Mouse (Mus musculus): Measurements from ENCODE around the gene Aspdh. TPM values are rescaled to one million over a fixed set of nuclear protein-coding genes. Genes with fewer than 3 reads are reported as not detected.
A peak's percentile ranks its signal among the peaks of the same experiment; 100 is the strongest.

Gene Aspdh
- polyA plus RNA-seq, 1 experiment from 2014 or later = 3.9 TPM

- Histone ChIP-seq H3K4me2 (ENCODE audit: low read length) (no peak overlapping the region), H3K36me3 (ENCODE audit: control insufficient read depth, insufficient read depth, low read length) (no peaks in the 10 kb centered on the region), H3K27me3 (ENCODE audit: control insufficient read depth, insufficient read depth, low read depth, low read length) (no peaks in the 10 kb centered on the region), H3K27ac (ENCODE audit: low read length) (no peak overlapping the region), H3K9me3 (replicated peaks; ENCODE audit: control insufficient read depth, low read length, poor library complexity, severe bottlenecking) (no peaks in the 10 kb centered on the region), H3K4me3 (ENCODE audit: low read depth, low read length) (no peak overlapping the region), H3K9ac (ENCODE audit: low read depth, low read length) (no peak overlapping the region), H3K4me1 (ENCODE audit: control insufficient read depth, insufficient read depth, low read length) (peaks cover 44% of the 10 kb centered on the region)
- ATAC-seq = no peak
- WGBS = 71% methylated on average over 5 of the region's 5 CpGs
These were observed 29.4 kb upstream of the Aspdh start for GRCm38 (mm10) chr7:44435796-44436195.

GRCm38 (mm10) chr7:44436267-44436666 lies 28.9 kb upstream of the Aspdh start:
- H3K27ac ChIP-seq (ENCODE audit: low read length) = no peak overlapping the region
- peaks cover 44% of the 10 kb centered on the region for H3K4me1 ChIP-seq (ENCODE audit: control insufficient read depth, insufficient read depth, low read length)
- no peaks in the 10 kb centered on the region for H3K36me3 ChIP-seq (ENCODE audit: control insufficient read depth, insufficient read depth, low read length)
- no peak for ATAC-seq
- H3K9me3 ChIP-seq (replicated peaks; ENCODE audit: control insufficient read depth, low read length, poor library complexity, severe bottlenecking) = no peaks in the 10 kb centered on the region
- H3K4me2 ChIP-seq (ENCODE audit: low read length) = no peak overlapping the region
- WGBS = 9% methylated on average over 1 of the region's 1 CpGs
- no peak overlapping the region for H3K4me3 ChIP-seq (ENCODE audit: low read depth, low read length)
- no peak overlapping the region for H3K9ac ChIP-seq (ENCODE audit: low read depth, low read length)
- H3K27me3 ChIP-seq (ENCODE audit: control insufficient read depth, insufficient read depth, low read depth, low read length) = no peaks in the 10 kb centered on the region

DNA sequence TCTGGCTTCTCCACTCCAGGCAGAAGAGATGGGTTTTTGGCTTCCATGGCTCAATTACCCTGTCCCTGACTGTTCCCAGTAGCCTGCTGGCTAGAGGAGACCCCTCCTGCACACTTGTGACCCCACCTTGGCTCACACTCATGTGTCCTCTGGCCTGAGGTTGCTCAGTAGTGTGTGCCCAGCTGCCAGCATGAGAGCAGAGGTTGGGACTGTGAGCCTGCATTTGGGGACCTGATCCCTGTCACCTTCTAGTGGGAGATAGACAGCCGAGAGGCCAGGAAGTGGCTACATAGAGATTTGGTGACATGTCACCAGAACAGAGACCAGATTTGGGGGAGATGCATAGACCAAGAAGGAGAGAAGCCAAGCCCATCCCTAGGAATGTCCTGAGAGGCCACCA lies 28.0 kb upstream of the Aspdh start:
- peaks cover 37% of the 10 kb centered on the region for H3K4me1 ChIP-seq (ENCODE audit: control insufficient read depth, insufficient read depth, low read length)
- H3K4me2 ChIP-seq (ENCODE audit: low read length) = no peak overlapping the region
- H3K27ac ChIP-seq (ENCODE audit: low read length) = no peak overlapping the region
- no peak for ATAC-seq
- no peak overlapping the region for H3K4me3 ChIP-seq (ENCODE audit: low read depth, low read length)
- H3K36me3 ChIP-seq (ENCODE audit: control insufficient read depth, insufficient read depth, low read length) = no peaks in the 10 kb centered on the region
- no peak overlapping the region for H3K9ac ChIP-seq (ENCODE audit: low read depth, low read length)
- H3K27me3 ChIP-seq (ENCODE audit: control insufficient read depth, insufficient read depth, low read depth, low read length) = no peaks in the 10 kb centered on the region
- H3K9me3 ChIP-seq (replicated peaks; ENCODE audit: control insufficient read depth, low read length, poor library complexity, severe bottlenecking) = no peaks in the 10 kb centered on the region
- 77% methylated on average over 1 of the region's 1 CpGs for WGBS

DNA sequence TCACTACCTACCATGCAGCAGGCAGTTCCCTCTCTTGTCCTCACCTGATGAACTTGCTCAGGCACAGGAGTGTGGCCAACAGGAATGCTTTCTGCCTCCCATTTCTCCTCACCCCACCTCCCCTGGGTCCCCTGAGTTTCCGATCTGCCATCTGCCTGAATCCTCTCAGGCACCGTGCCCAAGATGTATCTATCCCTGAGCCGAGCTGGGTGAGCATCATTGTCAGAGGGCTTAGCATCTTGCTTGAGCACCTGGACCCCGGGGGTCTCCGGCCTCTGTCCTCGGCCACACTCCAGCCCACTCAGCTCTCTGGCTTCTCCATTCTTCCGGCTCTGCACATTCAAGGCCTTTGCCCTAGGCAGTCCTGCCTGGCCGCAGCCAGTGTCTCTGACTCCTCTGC lies 27.3 kb upstream of the Aspdh start:
- Histone ChIP-seq H3K4me2 (ENCODE audit: low read length) (no peak overlapping the region), H3K4me1 (ENCODE audit: control insufficient read depth, insufficient read depth, low read length) (peaks cover 30% of the 10 kb centered on the region), H3K9ac (ENCODE audit: low read depth, low read length) (0 out of 2 replicates have a peak overlapping the region, but pooled peaks have one; percentile 26), H3K27ac (ENCODE audit: low read length) (0 out of 2 replicates have a peak overlapping the region, but pooled peaks have one; percentile 7), H3K27me3 (ENCODE audit: control insufficient read depth, insufficient read depth, low read depth, low read length) (no peaks in the 10 kb centered on the region), H3K36me3 (ENCODE audit: control insufficient read depth, insufficient read depth, low read length) (no peaks in the 10 kb centered on the region), H3K9me3 (replicated peaks; ENCODE audit: control insufficient read depth, low read length, poor library complexity, severe bottlenecking) (no peaks in the 10 kb centered on the region), H3K4me3 (ENCODE audit: low read depth, low read length) (no peak overlapping the region)
- no peak for ATAC-seq
- WGBS = 59% methylated on average over 8 of the region's 8 CpGs

DNA sequence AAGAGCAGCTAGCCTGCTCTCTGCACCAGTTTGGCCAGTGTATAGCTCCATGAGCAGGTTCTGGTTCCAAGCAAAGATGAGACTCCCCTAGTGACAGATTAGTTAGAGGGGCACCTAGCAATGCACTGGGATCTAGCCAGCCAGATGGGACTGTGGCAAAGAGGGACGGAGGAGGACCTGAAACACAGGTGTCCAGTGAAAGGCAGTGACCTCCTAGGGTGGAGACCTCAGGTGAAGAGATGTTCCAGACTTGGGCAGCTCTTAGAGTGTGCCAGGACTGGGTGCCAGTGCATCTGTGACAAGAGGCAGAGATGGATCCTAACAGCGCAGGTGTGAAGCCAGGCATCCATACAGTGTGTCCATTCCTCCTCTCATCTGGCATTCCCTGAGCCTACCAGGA lies 25.5 kb upstream of the Aspdh start:
- H3K9me3 ChIP-seq (replicated peaks; ENCODE audit: control insufficient read depth, low read length, poor library complexity, severe bottlenecking) = no peaks in the 10 kb centered on the region
- H3K4me2 ChIP-seq (ENCODE audit: low read length) = no peak overlapping the region
- WGBS = 80% methylated on average over 2 of the region's 2 CpGs
- H3K4me1 ChIP-seq (ENCODE audit: control insufficient read depth, insufficient read depth, low read length) = peaks cover 36% of the 10 kb centered on the region
- 0 out of 2 replicates have a peak overlapping the region, but pooled peaks have one; percentile 27 for H3K9ac ChIP-seq (ENCODE audit: low read depth, low read length)
- peaks cover 2% of the 10 kb centered on the region; the same call in 1 of the 2 replicates for H3K36me3 ChIP-seq (ENCODE audit: control insufficient read depth, insufficient read depth, low read length)
- no peak for ATAC-seq
- no peak overlapping the region for H3K4me3 ChIP-seq (ENCODE audit: low read depth, low read length)
- H3K27me3 ChIP-seq (ENCODE audit: control insufficient read depth, insufficient read depth, low read depth, low read length) = no peaks in the 10 kb centered on the region
- H3K27ac ChIP-seq (ENCODE audit: low read length) = no peak overlapping the region

- no peak overlapping the region for H3K4me3 ChIP-seq (ENCODE audit: low read depth, low read length)
- no peaks in the 10 kb centered on the region for H3K9me3 ChIP-seq (replicated peaks; ENCODE audit: control insufficient read depth, low read length, poor library complexity, severe bottlenecking)
- no peak for ATAC-seq
- 84% methylated on average over 1 of the region's 1 CpGs for WGBS
- H3K27me3 ChIP-seq (ENCODE audit: control insufficient read depth, insufficient read depth, low read depth, low read length) = no peaks in the 10 kb centered on the region
- peaks cover 9% of the 10 kb centered on the region; the same call in 1 of the 2 replicates for H3K36me3 ChIP-seq (ENCODE audit: control insufficient read depth, insufficient read depth, low read length)
- H3K4me1 ChIP-seq (ENCODE audit: control insufficient read depth, insufficient read depth, low read length) = peaks cover 44% of the 10 kb centered on the region
- H3K27ac ChIP-seq (ENCODE audit: low read length) = peak overlapping the region; percentile 97
- peak overlapping the region; percentile 6; the same call in 1 of the 2 replicates for H3K4me2 ChIP-seq (ENCODE audit: low read length)
- H3K9ac ChIP-seq (ENCODE audit: low read depth, low read length) = no peak overlapping the region
These were observed 24.7 kb upstream of the Aspdh start for GRCm38 (mm10) chr7:44440479-44440878.

GRCm38 (mm10) chr7:44441180-44441579 lies 24.0 kb upstream of the Aspdh start:
- Histone ChIP-seq H3K4me1 (ENCODE audit: control insufficient read depth, insufficient read depth, low read length) (peaks cover 51% of the 10 kb centered on the region), H3K4me3 (ENCODE audit: low read depth, low read length) (peak overlapping the region; percentile 68), H3K27ac (ENCODE audit: low read length) (peak overlapping the region; percentile 97), H3K9me3 (replicated peaks; ENCODE audit: control insufficient read depth, low read length, poor library complexity, severe bottlenecking) (no peaks in the 10 kb centered on the region), H3K4me2 (ENCODE audit: low read length) (peak overlapping the region; percentile 99), H3K36me3 (ENCODE audit: control insufficient read depth, insufficient read depth, low read length) (peaks cover 12% of the 10 kb centered on the region; the same call in 1 of the 2 replicates), H3K9ac (ENCODE audit: low read depth, low read length) (peak overlapping the region; percentile 95), H3K27me3 (ENCODE audit: control insufficient read depth, insufficient read depth, low read depth, low read length) (no peaks in the 10 kb centered on the region)
- no peak for ATAC-seq
- WGBS = 11% methylated on average over 1 of the region's 1 CpGs

GRCm38 (mm10) chr7:44441648-44442109 lies 23.5 kb upstream of the Aspdh start:
- H3K36me3 ChIP-seq (ENCODE audit: control insufficient read depth, insufficient read depth, low read length) = peaks cover 12% of the 10 kb centered on the region; the same call in 1 of the 2 replicates
- H3K27ac ChIP-seq (ENCODE audit: low read length) = peak overlapping the region; percentile 97
- peaks cover 56% of the 10 kb centered on the region for H3K4me1 ChIP-seq (ENCODE audit: control insufficient read depth, insufficient read depth, low read length)

DNA sequence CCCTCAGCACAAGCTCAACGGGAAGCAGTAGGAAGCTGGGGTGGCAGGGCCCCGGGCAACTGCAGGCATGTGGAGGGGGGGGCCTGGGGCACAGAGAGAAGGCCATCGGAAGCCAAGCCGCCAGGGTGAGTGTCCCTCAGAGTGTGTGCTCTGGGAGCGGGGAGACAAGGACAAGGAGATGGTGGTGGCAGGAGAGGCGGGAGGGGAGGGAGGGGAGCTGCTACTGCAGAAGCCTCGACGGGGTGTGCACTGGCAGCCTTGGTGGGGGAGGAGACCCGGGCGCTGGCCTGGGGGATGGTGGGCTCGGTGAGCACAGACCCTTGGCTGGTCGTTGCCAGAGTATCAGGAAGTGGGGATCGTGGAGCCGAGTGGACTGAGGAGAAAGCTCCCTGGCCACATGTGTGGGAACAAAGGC lies 22.8 kb upstream of the Aspdh start:
- Histone ChIP-seq H3K27ac (ENCODE audit: low read length) (peak overlapping the region; percentile 97), H3K9ac (ENCODE audit: low read depth, low read length) (peak overlapping the region; percentile 95), H3K4me1 (ENCODE audit: control insufficient read depth, insufficient read depth, low read length) (peaks cover 59% of the 10 kb centered on the region), H3K4me3 (ENCODE audit: low read depth, low read length) (peak overlapping the region; percentile 68), H3K4me2 (ENCODE audit: low read length) (peak overlapping the region; percentile 99), H3K9me3 (replicated peaks; ENCODE audit: control insufficient read depth, low read length, poor library complexity, severe bottlenecking) (no peaks in the 10 kb centered on the region), H3K36me3 (ENCODE audit: control insufficient read depth, insufficient read depth, low read length) (peaks cover 14% of the 10 kb centered on the region; the same call in 1 of the 2 replicates), H3K27me3 (ENCODE audit: control insufficient read depth, insufficient read depth, low read depth, low read length) (no peaks in the 10 kb centered on the region)
- whole genome bisulfite sequencing = 0% methylated on average over 12 of the region's 14 CpGs
- peak; percentile 41 for ATAC-seq

More at GRCm38 (mm10) chr7:44441648-44442109, 23.5 kb upstream of the Aspdh start:
- Histone ChIP-seq H3K9me3 (replicated peaks; ENCODE audit: control insufficient read depth, low read length, poor library complexity, severe bottlenecking) (no peaks in the 10 kb centered on the region), H3K9ac (ENCODE audit: low read depth, low read length) (peak overlapping the region; percentile 95), H3K27me3 (ENCODE audit: control insufficient read depth, insufficient read depth, low read depth, low read length) (no peaks in the 10 kb centered on the region), H3K4me3 (ENCODE audit: low read depth, low read length) (peak overlapping the region; percentile 68), H3K4me2 (ENCODE audit: low read length) (peak overlapping the region; percentile 99)
- WGBS = 0% methylated on average over 12 of the region's 14 CpGs
- peak; percentile 79 for ATAC-seq
